Mouse (Mus musculus) CH12.LX (cell line): ENCODE data around the gene Rnaseh1. TPM values are rescaled to one million over a fixed set of nuclear protein-coding genes. Genes with fewer than 3 reads are reported as not detected.

Source experiments
- DNase-seq: peaks from one replicate; pipeline ENCODE4 v3.0.0-alpha.2; 2013; ENCODE audit errors: extremely low read depth
- H3K27ac ChIP-seq: 2 replicates; pipeline ENCODE4 v1.5.1; 2012; ENCODE audit warnings: low read depth, mild to moderate bottlenecking, control low read depth, moderate library complexity; ENCODE audit not compliant: insufficient read depth
- H3K27me3 ChIP-seq: replicated peaks from 2 replicates; pipeline ENCODE3; 2012; ENCODE audit warnings: inconsistent platforms
- H3K36me3 ChIP-seq, 2 experiments: replicated peaks in 1 of 2; 2 replicates each; pipeline versions ENCODE3 to v1.6.1; 2012; ENCODE audit warnings: inconsistent platforms in 1 of 2, low read length in 1 of 2, mild to moderate bottlenecking in 1 of 2, mixed read lengths in 1 of 2, moderate library complexity in 1 of 2; ENCODE audit not compliant: control insufficient read depth in 1 of 2, insufficient read depth in 1 of 2
- H3K4me1 ChIP-seq, 2 experiments: 2 replicates each; pipeline ENCODE4 v1.6.1; 2012; ENCODE audit warnings: inconsistent platforms in 1 of 2, moderate library complexity in 1 of 2; ENCODE audit not compliant: insufficient read depth in 2 of 2, control insufficient read depth in 1 of 2
- H3K4me2 ChIP-seq: 2 replicates; pipeline ENCODE4 v1.6.1; 2012; ENCODE audit warnings: low read depth, mild to moderate bottlenecking, control low read depth; ENCODE audit not compliant: poor library complexity, insufficient read depth, severe bottlenecking
- H3K4me3 ChIP-seq, 3 experiments: fragments of 150-350 bp in 1 of 3; sonication (generic) in 1 of 3; replicated peaks in 1 of 3; 2 replicates each; pipeline versions ENCODE3 to v1.5.1; 2011 to 2012; ENCODE audit warnings: low read depth in 2 of 3, low read length in 2 of 3, mild to moderate bottlenecking in 2 of 3, moderate library complexity in 2 of 3, control low read depth in 1 of 3, improper control_type of control experiment in 1 of 3, inconsistent platforms in 1 of 3, mixed read lengths in 1 of 3; ENCODE audit not compliant: poor library complexity in 1 of 3
- H3K79me2 ChIP-seq: replicated peaks from 2 replicates; pipeline ENCODE4 v1.6.1; 2012; ENCODE audit warnings: mild to moderate bottlenecking, moderate library complexity; ENCODE audit not compliant: control insufficient read depth, poor library complexity, insufficient read depth, severe bottlenecking; ENCODE audit errors: extremely low read depth
- H3K9ac ChIP-seq: 2 replicates; pipeline ENCODE4 v1.6.1; 2012; ENCODE audit warnings: low read depth, mild to moderate bottlenecking, control low read depth, moderate library complexity; ENCODE audit not compliant: insufficient read depth
- H3K9me3 ChIP-seq: replicated peaks from 2 replicates; pipeline ENCODE3; 2012; ENCODE audit warnings: low read length, inconsistent platforms, mixed read lengths
- CHD1 ChIP-seq: IDR thresholded peaks from 2 replicates; pipeline ENCODE4 v1.6.1; 2012; ENCODE audit warnings: low read depth, low read length, improper control_type of control experiment, inconsistent platforms
- CTCF ChIP-seq, 2 experiments: IDR thresholded peaks in 1 of 2; conservative IDR thresholded peaks in 1 of 2; 2 replicates each; pipeline ENCODE4 v1.5.1; 2011 to 2012; ENCODE audit warnings: low read depth in 2 of 2, low read length in 2 of 2, improper control_type of control experiment in 1 of 2, inconsistent platforms in 1 of 2, mild to moderate bottlenecking in 1 of 2, moderate library complexity in 1 of 2
- EP300 ChIP-seq: IDR thresholded peaks from 2 replicates; pipeline ENCODE4 v1.6.1; 2011; ENCODE audit warnings: low read length, improper control_type of control experiment
- HCFC1 ChIP-seq: IDR thresholded peaks from 2 replicates; pipeline ENCODE4 v1.6.1; 2012; ENCODE audit warnings: low read depth, mild to moderate bottlenecking, inconsistent platforms, low read length, improper control_type of control experiment
- JUN ChIP-seq: IDR thresholded peaks from 2 replicates; pipeline ENCODE4 v1.6.1; 2011; ENCODE audit warnings: low read depth, mild to moderate bottlenecking, low read length, improper control_type of control experiment, moderate library complexity; ENCODE audit not compliant: insufficient read depth
- MAZ ChIP-seq: IDR thresholded peaks from 2 replicates; pipeline ENCODE4 v1.6.1; 2012; ENCODE audit warnings: low read depth, mild to moderate bottlenecking, inconsistent platforms, low read length, improper control_type of control experiment, moderate library complexity
- POLR2A ChIP-seq: IDR thresholded peaks from 2 replicates; pipeline ENCODE4 v1.6.1; 2011; ENCODE audit warnings: low read depth, mild to moderate bottlenecking, improper control_type of control experiment, low read length
- RAD21 ChIP-seq: IDR thresholded peaks from 2 replicates; pipeline ENCODE4 v1.6.1; 2011; ENCODE audit warnings: low read depth, mild to moderate bottlenecking, low read length, improper control_type of control experiment, moderate library complexity
- TBP ChIP-seq: conservative IDR thresholded peaks from 2 replicates; pipeline ENCODE4 v1.6.1; 2011; ENCODE audit warnings: low read depth, low read length, improper control_type of control experiment
- TCF12 ChIP-seq: IDR thresholded peaks from 2 replicates; pipeline ENCODE4 v1.6.1; 2014; ENCODE audit warnings: low read depth, mild to moderate bottlenecking, inconsistent platforms, low read length, improper control_type of control experiment
- UBTF ChIP-seq: IDR thresholded peaks from 2 replicates; pipeline ENCODE4 v1.6.1; 2012; ENCODE audit warnings: low read depth, mild to moderate bottlenecking, inconsistent platforms, low read length, improper control_type of control experiment, moderate library complexity
- USF2 ChIP-seq: conservative IDR thresholded peaks from 2 replicates; pipeline ENCODE4 v1.6.1; 2011; ENCODE audit warnings: low read depth, low read length, improper control_type of control experiment
- ZMIZ1 ChIP-seq: IDR thresholded peaks from 2 replicates; pipeline ENCODE4 v1.6.1; 2012; ENCODE audit warnings: low read depth, mild to moderate bottlenecking, inconsistent platforms, low read length, improper control_type of control experiment
- ZNF384 ChIP-seq: IDR thresholded peaks from 2 replicates; pipeline ENCODE4 v1.6.1; 2012; ENCODE audit warnings: low read depth, low read length, improper control_type of control experiment, inconsistent platforms
- dilution Hi-C: fragments of 300-500 bp; cut with MboI; formaldehyde crosslinking; loops from 2 replicates; pipeline ENCODE4 v1.14.3; 2020; ENCODE audit warnings: low sequenced_read_pairs; ENCODE audit not compliant: extremely low pct_unique_long_range_greater_than_20kb, extremely low pct_ligation_motif_present
- in situ Hi-C: fragments of 300-500 bp; cut with MboI; formaldehyde crosslinking; loops from 3 replicates; pipeline ENCODE4 v1.14.3; 2019; ENCODE audit warnings: low sequenced_read_pairs, low pct_ligation_motif_present, low pct_unique_long_range_greater_than_20kb, mixed read lengths
- polyA plus RNA-seq: library from polyadenylated mRNA; unstranded; fragments of >175 nt; gene quantifications from 2 replicates; pipeline ENCODE4 v1.2.1, GENCODE M21; 2012; ENCODE audit warnings: low read depth; ENCODE audit not compliant: insufficient read length
- total RNA-seq, 2 experiments: library from RNA; depleted of rRNA; stranded (reverse); fragments of 300-350 nt in 1 of 2; fragments of >200 nt in 1 of 2; gene quantifications; 2 replicates each; pipeline ENCODE4 v1.2.3; 2012 to 2014

The Rnaseh1 gene
- total and polyA plus RNA-seq, 3 experiments = 31.1 to 33.8 (median 33.4) TPM

DNA sequence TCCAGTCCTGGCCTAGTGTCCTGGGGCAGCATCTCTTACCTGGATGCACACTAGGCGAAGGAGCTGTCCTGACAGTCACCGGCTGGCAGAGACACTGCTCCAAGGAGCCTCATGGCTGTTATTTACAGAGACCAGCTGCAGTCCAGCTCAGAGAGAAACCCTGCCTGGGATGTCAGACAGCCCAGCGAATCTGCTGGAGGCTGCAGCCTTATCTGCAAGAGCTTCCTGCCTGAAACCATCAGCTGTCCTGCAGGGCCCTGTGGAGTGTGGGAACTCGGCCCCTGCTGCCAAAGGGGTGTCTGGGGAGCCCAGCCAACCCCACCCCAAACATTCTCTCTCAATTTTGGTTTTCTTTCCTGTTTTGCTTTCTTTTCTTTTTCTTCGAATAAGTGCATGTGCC lies 26.2 kb upstream of the Rnaseh1 start, which contains the start of gene Colec11:
Gene Colec11 (minus strand): TSS at position 183 of the 400 bp plus-strand sequence.
- Histone ChIP-seq H3K4me2 (no peak within 1 kb of the TSS), H3K27ac (no peak within 1 kb of the TSS)
- dilution Hi-C loops = no loop called here

GRCm38 (mm10) chr12:28624251-28624650 lies 25.2 kb upstream of the Rnaseh1 start:
- peaks cover 0 to 15% of the 10 kb centered on the region in 2 experiments; a peak in 2 of 4 replicates for H3K4me1 ChIP-seq
- in situ Hi-C loops (no loop called here), dilution Hi-C loops (no loop called here)
- no peaks in the 10 kb centered on the region for H3K9me3 ChIP-seq
- DNase-seq = no peak
- no peak overlapping the region for H3K27ac ChIP-seq
- no peaks in the 10 kb centered on the region for H3K79me2 ChIP-seq
- H3K4me3 ChIP-seq = no peak overlapping the region
- H3K36me3 ChIP-seq = peaks cover 7 to 14% of the 10 kb centered on the region in 2 experiments
- no peak overlapping the region for H3K9ac ChIP-seq
- peaks cover 25% of the 10 kb centered on the region for H3K27me3 ChIP-seq
- TF ChIP-seq TBP (no peak), CTCF (conservative IDR thresholded peaks at IDR 0.05 in 1 of 2, IDR thresholded peaks at IDR 0.05 in 1 of 2; ENCODE audit: low read depth in 2 of 2, low read length in 2 of 2) (no peak)
- H3K4me2 ChIP-seq = no peak overlapping the region

More for the DNA sequence above, 26.2 kb upstream of the Rnaseh1 start, which contains the start of gene Colec11:
- in situ Hi-C loops = no loop called here
- TF ChIP-seq EP300 = no peak
- no peak for TF ChIP-seq RAD21
- no peak for TF ChIP-seq HCFC1
- no peak for DNase-seq
- no peaks in the 10 kb centered on the region for H3K9me3 ChIP-seq
- peaks cover 28% of the 10 kb centered on the region for H3K27me3 ChIP-seq
- H3K36me3 ChIP-seq = peaks cover 0 to 3% of the 10 kb centered on the region in 2 experiments
- no peak within 1 kb of the TSS for H3K9ac ChIP-seq
- peaks cover 0 to 7% of the 10 kb centered on the region in 2 experiments; a peak in 1 of 4 replicates for H3K4me1 ChIP-seq
- H3K4me3 ChIP-seq = no peak within 1 kb of the TSS
- no peaks in the 10 kb centered on the region for H3K79me2 ChIP-seq

DNA sequence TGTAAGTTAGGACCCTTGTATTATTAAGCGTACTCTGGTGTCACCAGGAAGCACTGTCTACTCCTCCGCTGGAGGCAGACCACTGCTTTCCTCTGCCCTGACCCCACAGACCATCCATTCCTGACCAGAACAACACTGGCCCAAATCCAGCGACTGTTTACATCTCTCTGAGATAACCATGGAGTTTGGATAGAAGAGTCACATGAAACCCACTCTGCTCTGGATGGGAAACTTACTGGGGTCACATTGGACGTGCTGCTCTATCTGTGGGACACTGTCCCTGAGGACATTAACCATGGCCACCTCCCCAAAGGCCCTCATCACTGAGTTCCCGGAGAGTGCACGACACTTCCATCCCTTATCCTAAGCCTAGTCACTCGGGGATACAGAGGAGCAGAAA lies 24.0 kb upstream of the Rnaseh1 start:
- no peak for TF ChIP-seq CHD1
- no peak for TF ChIP-seq TCF12
- no peak for TF ChIP-seq ZMIZ1
- TF ChIP-seq ZNF384 = no peak
- TF ChIP-seq JUN = no peak
- no peak for TF ChIP-seq UBTF
- no peak for TF ChIP-seq POLR2A
- TF ChIP-seq MAZ = no peak
- TF ChIP-seq TBP = no peak
- TF ChIP-seq USF2 = no peak
- Histone ChIP-seq H3K9me3 (no peaks in the 10 kb centered on the region), H3K4me3 (no peak overlapping the region), H3K27me3 (peaks cover 18% of the 10 kb centered on the region), H3K27ac (no peak overlapping the region), H3K4me1 (peaks cover 3 to 26% of the 10 kb centered on the region in 2 experiments; a peak in 3 of 4 replicates), H3K79me2 (no peaks in the 10 kb centered on the region), H3K4me2 (no peak overlapping the region), H3K36me3 (peaks cover 19 to 25% of the 10 kb centered on the region in 2 experiments), H3K9ac (no peak overlapping the region)
- no peak for DNase-seq
- dilution Hi-C loops = no loop called here
- in situ Hi-C loops = no loop called here
